Mouse (Mus musculus): ENCODE measurements around the gene Pdzrn3.
A peak's percentile ranks its signal among the peaks of the same experiment; 100 is the strongest.

The Pdzrn3 gene

GRCm38 (mm10) chr6:101251160-101251559, 126.5 kb downstream of the Pdzrn3 start:
- no peak for DNase-seq

GRCm38 (mm10) chr6:101246137-101246536, 131.6 kb downstream of the Pdzrn3 start:
- DNase-seq = no peak

GRCm38 (mm10) chr6:101244355-101244754, 133.3 kb downstream of the Pdzrn3 start:
- DNase-seq = no peak

GRCm38 (mm10) chr6:101243189-101243815, 134.4 kb downstream of the Pdzrn3 start:
- no peak for DNase-seq

GRCm38 (mm10) chr6:101236641-101237246, 141.0 kb downstream of the Pdzrn3 start:
- no peak for DNase-seq

- DNase-seq = no peak
Observed at GRCm38 (mm10) chr6:101236230-101236629, 141.5 kb downstream of the Pdzrn3 start.

- no peak for DNase-seq
Observed at GRCm38 (mm10) chr6:101234349-101234748, 143.3 kb downstream of the Pdzrn3 start.

GRCm38 (mm10) chr6:101233680-101234079, 144.0 kb downstream of the Pdzrn3 start:
- DNase-seq = peak; percentile 39

- DNase-seq = no peak
Observed at GRCm38 (mm10) chr6:101227294-101227855, 150.3 kb downstream of the Pdzrn3 start.

- DNase-seq = no peak
Observed at GRCm38 (mm10) chr6:101220307-101220706, 157.4 kb downstream of the Pdzrn3 start.

GRCm38 (mm10) chr6:101219004-101219403, 158.7 kb downstream of the Pdzrn3 start:
- DNase-seq = no peak

GRCm38 (mm10) chr6:101218197-101218596, 159.5 kb downstream of the Pdzrn3 start:
- no peak for DNase-seq

GRCm38 (mm10) chr6:101217756-101218155, 159.9 kb downstream of the Pdzrn3 start:
- no peak for DNase-seq

GRCm38 (mm10) chr6:101215436-101215791, 162.3 kb downstream of the Pdzrn3 start:
- DNase-seq = no peak

GRCm38 (mm10) chr6:101214734-101215435, 162.8 kb downstream of the Pdzrn3 start:
- DNase-seq = no peak

- no peak for DNase-seq
Observed at GRCm38 (mm10) chr6:101213066-101213465, 164.6 kb downstream of the Pdzrn3 start.

GRCm38 (mm10) chr6:101212086-101212485, 165.6 kb downstream of the Pdzrn3 start:
- no peak for DNase-seq

GRCm38 (mm10) chr6:101211361-101211841, 166.3 kb downstream of the Pdzrn3 start:
- DNase-seq = peak; percentile 35

GRCm38 (mm10) chr6:101198943-101199298, 178.8 kb downstream of the Pdzrn3 start:
- peak; percentile 49 for DNase-seq

GRCm38 (mm10) chr6:101198284-101198942, 179.3 kb downstream of the Pdzrn3 start:
- DNase-seq = peak; percentile 22

- peak; percentile 90 for DNase-seq
Observed at GRCm38 (mm10) chr6:101197642-101198041, 180.1 kb downstream of the Pdzrn3 start.

- DNase-seq = no peak
Observed at GRCm38 (mm10) chr6:101195891-101196290, 181.8 kb downstream of the Pdzrn3 start.

GRCm38 (mm10) chr6:101194386-101194925, 183.2 kb downstream of the Pdzrn3 start:
- no peak for DNase-seq
